Mouse (Mus musculus): ENCODE results near the gene Serpinb8. TPM values are rescaled to one million over a fixed set of nuclear protein-coding genes. Genes with fewer than 3 reads are reported as not detected.

Gene Serpinb8
- polyA plus RNA-seq (2012; rRNA removed; ENCODE audit: low replicate concordance): 3.9 and 6.3 TPM in 2 replicates

DNA sequence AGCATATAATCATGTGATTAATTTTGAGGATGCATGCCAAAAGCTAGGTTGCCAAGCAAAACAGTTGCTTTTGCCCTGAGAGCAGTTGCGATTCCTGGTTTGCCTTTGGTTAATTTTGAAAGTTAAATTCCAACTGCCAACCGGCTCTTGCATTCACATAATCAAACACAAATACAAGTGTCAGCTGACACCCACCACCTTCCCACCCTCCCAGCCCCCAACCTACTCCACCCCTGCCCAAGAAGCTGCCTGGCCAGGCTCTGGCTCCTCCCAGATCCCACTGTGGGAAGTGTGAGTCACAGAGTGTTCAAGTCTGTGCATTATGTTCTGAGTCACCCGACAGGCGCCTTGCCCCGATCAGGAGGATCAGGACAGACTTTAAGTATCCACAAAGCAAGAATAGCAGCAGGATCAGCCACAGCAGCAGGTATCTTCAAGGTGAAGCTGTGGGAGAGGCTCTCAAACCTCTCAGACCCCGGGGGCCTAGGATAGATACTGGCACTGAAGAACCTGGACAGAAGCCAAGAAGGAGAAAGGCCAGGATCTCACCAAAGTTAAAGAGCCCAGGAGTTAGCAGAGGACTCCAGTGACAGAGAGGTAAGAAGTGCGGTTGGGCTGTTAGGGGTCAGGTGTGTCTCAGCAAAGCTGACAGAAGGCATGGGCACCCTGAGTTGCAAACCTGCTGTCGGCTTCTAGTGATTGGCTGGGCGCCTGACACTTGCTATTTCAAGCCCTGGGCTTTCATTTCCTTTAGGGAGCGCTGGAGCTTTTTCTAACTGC is at the start of gene Serpinb8:
Gene Serpinb8, plus strand, starts transcription at position 316 of the 780 bp plus-strand sequence.

Other genes with a start within 250 kb of the Serpinb8 start
- gene Serpinb11, start 228.8 kb upstream of the Serpinb8 start, polyA plus RNA-seq (2012; rRNA removed; ENCODE audit: low replicate concordance): 1.4 TPM in 1 of 2 replicates, not detected in the other
- gene Serpinb7, start 190.4 kb upstream of the Serpinb8 start, polyA plus RNA-seq (2012; rRNA removed; ENCODE audit: low replicate concordance): 0.08 TPM in 1 of 2 replicates, not detected in the other
- 0.21 and 1.3 TPM in 2 replicates for gene Serpinb2, start 78.6 kb upstream of the Serpinb8 start, polyA plus RNA-seq (2012; rRNA removed; ENCODE audit: low replicate concordance)

Data from subcutaneous adipose tissue, adult 2 months (tissue).